Mouse (Mus musculus): ENCODE results near the gene Nipsnap2.
"Not testable (repeated sequence)": the region's sequence is repeated elsewhere in the genome, so short reads cannot be mapped to it uniquely, and the experiment has no call there.

The Nipsnap2 gene

GRCm38 (mm10) chr5:129770443-129771355, 45.8 kb downstream of the Nipsnap2 start:
- no peak for DNase-seq

GRCm38 (mm10) chr5:129772433-129772832, 47.6 kb downstream of the Nipsnap2 start:
- no peak for DNase-seq

DNA sequence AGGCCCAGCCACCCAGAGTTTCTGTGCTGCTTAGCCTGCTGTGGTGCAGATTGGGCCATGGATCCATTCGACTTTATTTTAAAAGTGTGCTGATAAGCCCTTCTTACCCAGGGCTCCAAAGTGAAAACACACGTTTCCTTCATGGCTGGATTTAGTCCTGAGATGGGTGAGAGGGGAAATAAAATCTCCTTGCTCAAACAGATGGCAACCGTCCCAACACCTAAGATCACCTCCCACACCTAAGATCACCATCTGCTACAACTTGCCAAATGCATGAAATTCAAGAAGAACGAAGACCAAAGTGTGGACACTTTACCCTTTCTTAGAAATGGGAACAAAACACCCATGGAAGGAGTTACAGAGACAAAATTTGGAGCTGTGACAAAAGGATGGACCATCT, 48.5 kb downstream of the Nipsnap2 start:
- DNase-seq: not testable (repeated sequence)

- DNase-seq: no peak
These were observed 49.8 kb downstream of the Nipsnap2 start for GRCm38 (mm10) chr5:129774661-129775060.

DNA sequence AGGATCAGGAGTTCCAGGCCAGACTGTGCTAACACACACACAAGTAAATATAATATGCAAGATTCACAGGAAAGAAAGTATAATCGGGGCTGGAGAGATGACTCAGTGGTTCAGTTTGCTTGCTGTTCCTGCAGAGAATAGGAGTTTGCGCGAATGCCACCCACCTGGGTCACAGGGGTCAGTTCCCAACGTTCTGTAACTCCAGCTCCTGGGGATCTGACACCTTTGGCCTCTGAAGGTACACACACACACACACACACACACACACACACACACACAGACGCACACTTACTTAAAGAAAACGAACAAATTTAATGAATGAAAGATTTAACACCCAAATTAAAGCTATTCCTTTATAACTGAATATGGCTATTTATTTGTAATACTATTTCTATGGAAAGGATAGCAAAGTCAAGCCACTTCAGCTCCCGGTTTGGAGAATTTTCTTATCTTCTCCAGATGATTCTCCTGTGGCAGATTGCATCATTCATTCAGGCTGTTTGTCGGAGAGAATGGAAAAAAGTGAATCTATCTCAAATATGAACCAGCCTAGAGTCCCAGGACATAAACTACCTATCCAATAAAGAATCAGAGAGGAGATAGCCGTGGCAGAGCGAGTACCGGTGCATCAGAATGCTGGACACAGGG, 53.6 kb downstream of the Nipsnap2 start:
- DNase-seq: no peak

- peak; percentile 81 for DNase-seq
These were observed 54.3 kb downstream of the Nipsnap2 start for GRCm38 (mm10) chr5:129778996-129779716.

GRCm38 (mm10) chr5:129780131-129780530, 55.3 kb downstream of the Nipsnap2 start:
- DNase-seq: no peak

GRCm38 (mm10) chr5:129782211-129782610, 57.3 kb downstream of the Nipsnap2 start:
- DNase-seq: no peak

- DNase-seq: no peak
These were observed 60.5 kb downstream of the Nipsnap2 start for GRCm38 (mm10) chr5:129785235-129785870.

GRCm38 (mm10) chr5:129786161-129786560, 61.3 kb downstream of the Nipsnap2 start:
- DNase-seq: no peak

GRCm38 (mm10) chr5:129786818-129787790, 62.2 kb downstream of the Nipsnap2 start, which contains the start of gene Psph:
Psph (minus strand) TSS chr5:129787449.
- DNase-seq: peak; percentile 96

DNA sequence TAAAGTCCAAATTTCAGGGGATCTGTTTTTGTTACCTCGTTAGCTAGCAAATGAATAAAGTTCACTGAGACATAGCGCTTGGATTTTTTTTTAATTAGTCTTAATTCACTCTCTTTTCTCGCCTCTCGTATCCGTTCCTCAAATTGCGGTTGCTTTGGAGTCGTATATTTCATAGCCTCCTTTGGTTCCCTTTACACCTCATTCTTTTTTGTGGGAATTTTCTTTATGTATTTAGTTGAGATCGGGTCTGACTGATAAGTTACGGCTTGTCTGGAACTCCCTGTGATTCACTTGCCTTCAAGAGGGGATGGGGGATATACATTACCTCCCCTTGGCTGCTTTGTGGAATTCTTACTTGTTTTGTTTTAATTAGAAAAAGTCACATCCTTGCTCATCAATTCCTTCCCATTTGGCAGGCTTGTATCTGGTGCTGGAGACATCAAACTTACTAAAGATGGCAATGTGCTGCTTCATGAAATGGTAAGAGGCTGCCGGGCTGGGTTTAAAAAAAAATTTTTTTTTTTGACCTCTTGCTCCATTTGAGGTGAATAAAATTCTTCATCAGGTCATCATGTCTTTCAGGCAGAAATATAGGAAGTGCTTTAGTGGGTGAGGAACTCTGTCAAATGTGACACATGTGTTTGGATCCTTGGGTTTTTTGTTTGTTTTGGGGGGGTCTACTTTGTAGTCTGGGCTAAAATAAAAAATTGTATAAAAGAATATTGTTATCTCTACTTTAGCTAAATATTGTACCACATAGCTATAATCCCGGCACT, 63.1 kb downstream of the Nipsnap2 start:
- DNase-seq: no peak

DNA sequence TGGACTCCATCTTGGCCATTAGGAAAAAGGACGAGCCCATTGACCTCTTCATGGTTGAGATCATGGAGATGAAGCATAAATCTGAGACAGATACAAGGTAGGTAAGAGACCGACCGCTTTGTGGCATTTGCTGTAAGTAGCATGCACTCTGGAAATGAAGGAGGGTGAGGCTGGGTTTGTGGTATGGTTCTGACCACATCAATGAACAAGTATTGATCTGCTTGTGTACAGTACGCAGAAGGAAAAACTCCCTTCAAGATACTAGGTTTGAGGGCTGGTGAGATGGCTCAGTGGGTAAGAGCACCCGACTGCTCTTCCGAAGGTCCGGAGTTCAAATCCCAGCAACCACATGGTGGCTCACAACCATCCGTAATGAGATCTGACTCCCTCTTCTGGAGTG, 65.7 kb downstream of the Nipsnap2 start:
- not testable (repeated sequence) for DNase-seq
